Mouse (Mus musculus): ENCODE results near the gene Prr36. TPM values are rescaled to one million over a fixed set of nuclear protein-coding genes. Genes with fewer than 3 reads are reported as not detected.

Prr36 gene
- total and polyA plus RNA-seq, 2 experiments: 0.24 to 0.37 TPM

- DNase-seq (ENCODE audit: extremely low read depth, low read depth, low spot score): no peak
- Histone ChIP-seq H3K4me3 (ENCODE audit: insufficient read depth, low read depth, low read length) (no peak overlapping the region), H3K27ac (replicated peaks; ENCODE audit: insufficient read depth, low read depth, low read length) (no peak overlapping the region), H3K79me2 (ENCODE audit: control insufficient read depth, insufficient read depth, low read length) (no peaks in the 10 kb centered on the region), H3K36me3 (ENCODE audit: control insufficient read depth, insufficient read depth, low read length) (no peaks in the 10 kb centered on the region), H3K4me1 (ENCODE audit: control insufficient read depth, insufficient read depth, low read length) (no peaks in the 10 kb centered on the region), H3K9ac (ENCODE audit: low read depth, low read length) (no peak overlapping the region), H3K27me3 (ENCODE audit: control insufficient read depth, insufficient read depth, low read length) (no peaks in the 10 kb centered on the region)
- 53% methylated on average over 4 of the region's 4 CpGs for WGBS
- TF ChIP-seq CTCF (IDR thresholded peaks at IDR 0.05; ENCODE audit: low read depth, low read length) (no peak), POLR2A (IDR thresholded peaks at IDR 0.05; ENCODE audit: extremely low read depth, insufficient read depth, low read length) (no peak)
Observed at GRCm38 (mm10) chr8:4226323-4226722, 9.1 kb upstream of the Prr36 start.

GRCm38 (mm10) chr8:4222059-4222458 lies 4.8 kb upstream of the Prr36 start:
- Histone ChIP-seq H3K27ac (replicated peaks; ENCODE audit: insufficient read depth, low read depth, low read length) (no peak overlapping the region), H3K27me3 (ENCODE audit: control insufficient read depth, insufficient read depth, low read length) (peaks cover 2% of the 10 kb centered on the region), H3K4me1 (ENCODE audit: control insufficient read depth, insufficient read depth, low read length) (no peaks in the 10 kb centered on the region), H3K79me2 (ENCODE audit: control insufficient read depth, insufficient read depth, low read length) (no peaks in the 10 kb centered on the region), H3K9ac (ENCODE audit: low read depth, low read length) (no peak overlapping the region), H3K4me3 (ENCODE audit: insufficient read depth, low read depth, low read length) (no peak overlapping the region), H3K36me3 (ENCODE audit: control insufficient read depth, insufficient read depth, low read length) (no peaks in the 10 kb centered on the region)
- no peak for DNase-seq (ENCODE audit: extremely low read depth, low read depth, low spot score)
- TF ChIP-seq CTCF (IDR thresholded peaks at IDR 0.05; ENCODE audit: low read depth, low read length): no peak
- no peak for TF ChIP-seq POLR2A (IDR thresholded peaks at IDR 0.05; ENCODE audit: extremely low read depth, insufficient read depth, low read length)

GRCm38 (mm10) chr8:4219617-4220016 lies 2.4 kb upstream of the Prr36 start:
- Histone ChIP-seq H3K79me2 (ENCODE audit: control insufficient read depth, insufficient read depth, low read length) (no peaks in the 10 kb centered on the region), H3K4me3 (ENCODE audit: insufficient read depth, low read depth, low read length) (no peak overlapping the region), H3K27me3 (ENCODE audit: control insufficient read depth, insufficient read depth, low read length) (peaks cover 11% of the 10 kb centered on the region), H3K27ac (replicated peaks; ENCODE audit: insufficient read depth, low read depth, low read length) (no peak overlapping the region), H3K36me3 (ENCODE audit: control insufficient read depth, insufficient read depth, low read length) (no peaks in the 10 kb centered on the region), H3K4me1 (ENCODE audit: control insufficient read depth, insufficient read depth, low read length) (0 out of 2 replicates have a peak, but pooled peaks cover 2% of the 10 kb centered on the region), H3K9ac (ENCODE audit: low read depth, low read length) (no peak overlapping the region)
- DNase-seq (ENCODE audit: extremely low read depth, low read depth, low spot score): no peak
- TF ChIP-seq POLR2A (IDR thresholded peaks at IDR 0.05; ENCODE audit: extremely low read depth, insufficient read depth, low read length): no peak
- WGBS: 91% methylated on average over 3 of the region's 3 CpGs

- H3K4me1 ChIP-seq (ENCODE audit: control insufficient read depth, insufficient read depth, low read length): peaks cover 11% of the 10 kb centered on the region
- DNase-seq (ENCODE audit: extremely low read depth, low read depth, low spot score): no peak
- H3K36me3 ChIP-seq (ENCODE audit: control insufficient read depth, insufficient read depth, low read length): no peaks in the 10 kb centered on the region
- TF ChIP-seq CTCF (IDR thresholded peaks at IDR 0.05; ENCODE audit: low read depth, low read length): no peak
- no peak for TF ChIP-seq POLR2A (IDR thresholded peaks at IDR 0.05; ENCODE audit: extremely low read depth, insufficient read depth, low read length)
- no peaks in the 10 kb centered on the region for H3K79me2 ChIP-seq (ENCODE audit: control insufficient read depth, insufficient read depth, low read length)
- no peak overlapping the region for H3K27ac ChIP-seq (replicated peaks; ENCODE audit: insufficient read depth, low read depth, low read length)
- H3K27me3 ChIP-seq (ENCODE audit: control insufficient read depth, insufficient read depth, low read length): peaks cover 11% of the 10 kb centered on the region
- H3K4me3 ChIP-seq (ENCODE audit: insufficient read depth, low read depth, low read length): no peak overlapping the region
- WGBS: 33% methylated on average over 18 of the region's 18 CpGs
- no peak overlapping the region for H3K9ac ChIP-seq (ENCODE audit: low read depth, low read length)
Observed at GRCm38 (mm10) chr8:4216296-4216695, 963 bp downstream of the Prr36 start.

- Histone ChIP-seq H3K27ac (replicated peaks; ENCODE audit: insufficient read depth, low read depth, low read length) (no peak overlapping the region), H3K4me3 (ENCODE audit: insufficient read depth, low read depth, low read length) (peak overlapping the region; percentile 39), H3K79me2 (ENCODE audit: control insufficient read depth, insufficient read depth, low read length) (no peaks in the 10 kb centered on the region), H3K27me3 (ENCODE audit: control insufficient read depth, insufficient read depth, low read length) (peaks cover 11% of the 10 kb centered on the region), H3K9ac (ENCODE audit: low read depth, low read length) (peak overlapping the region; percentile 29), H3K36me3 (ENCODE audit: control insufficient read depth, insufficient read depth, low read length) (no peaks in the 10 kb centered on the region), H3K4me1 (ENCODE audit: control insufficient read depth, insufficient read depth, low read length) (peaks cover 11% of the 10 kb centered on the region)
- TF ChIP-seq CTCF (IDR thresholded peaks at IDR 0.05; ENCODE audit: low read depth, low read length) (no peak), POLR2A (IDR thresholded peaks at IDR 0.05; ENCODE audit: extremely low read depth, insufficient read depth, low read length) (no peak)
- peak; percentile 65 for DNase-seq (ENCODE audit: extremely low read depth, low read depth, low spot score)
- WGBS: 14% methylated on average over 33 of the region's 33 CpGs
Observed at GRCm38 (mm10) chr8:4214006-4214980, 3.0 kb downstream of the Prr36 start.

Measured in liver, adult 2 months (tissue).